Mouse (Mus musculus) C2C12 (cell line): ENCODE data around the gene Kcnj12. TPM values are rescaled to one million over a fixed set of nuclear protein-coding genes. Genes with fewer than 3 reads are reported as not detected.

Experiments used
- H3K27me3 ChIP-seq: one replicate; pipeline ENCODE4 v1.6.1; 2011; ENCODE audit not compliant: control insufficient read depth, insufficient read depth, insufficient read length
- H3K36me3 ChIP-seq: one replicate; pipeline ENCODE4 v1.6.1; 2011; ENCODE audit not compliant: control insufficient read depth, insufficient read depth
- H3K4me3 ChIP-seq: one replicate; pipeline ENCODE4 v1.5.1; 2011; ENCODE audit warnings: mild to moderate bottlenecking, control low read depth; ENCODE audit not compliant: poor library complexity, insufficient read depth, severe bottlenecking
- H3K79me2 ChIP-seq: one replicate; pipeline ENCODE4 v1.6.1; 2011; ENCODE audit not compliant: control insufficient read depth, insufficient read depth
- H3K79me3 ChIP-seq: one replicate; pipeline ENCODE4 v1.6.1; 2011; ENCODE audit warnings: low read depth, control low read depth
- H3ac ChIP-seq: one replicate; pipeline ENCODE3; 2011; ENCODE audit warnings: low read depth; ENCODE audit not compliant: control insufficient read depth, insufficient read length
- CEBPB ChIP-seq: IDR thresholded peaks from one replicate; pipeline ENCODE4 v1.6.1; 2011; ENCODE audit warnings: low read depth, mild to moderate bottlenecking, control low read depth, moderate library complexity
- CTCF ChIP-seq: IDR thresholded peaks from one replicate; pipeline ENCODE4 v1.5.1; 2011; ENCODE audit not compliant: control insufficient read depth, insufficient read depth, insufficient read length
- FOSL1 ChIP-seq: IDR thresholded peaks from one replicate; pipeline ENCODE4 v1.8.0; 2011; ENCODE audit warnings: mild to moderate bottlenecking, low read length; ENCODE audit not compliant: poor library complexity, insufficient read depth, severe bottlenecking
- MAX ChIP-seq: IDR thresholded peaks from one replicate; pipeline ENCODE4 v1.6.1; 2011; ENCODE audit warnings: mild to moderate bottlenecking, control low read depth
- MYOD1 ChIP-seq: IDR thresholded peaks from one replicate; pipeline ENCODE4 v1.6.1; 2011; ENCODE audit warnings: low read depth; ENCODE audit not compliant: control insufficient read depth, insufficient read length
- MYOG ChIP-seq: IDR thresholded peaks from one replicate; pipeline ENCODE4 v1.6.1; 2011; ENCODE audit not compliant: control insufficient read depth, insufficient read length; ENCODE audit errors: extremely low read depth
- USF1 ChIP-seq: IDR thresholded peaks from one replicate; pipeline ENCODE4 v1.6.1; 2011; ENCODE audit warnings: low read depth, mild to moderate bottlenecking, control low read depth, moderate library complexity
- polyA plus RNA-seq: library from polyadenylated mRNA; unstranded; fragments of >200 nt; fragmentation: generic; extraction: Trizol; gene quantifications from one replicate; pipeline ENCODE4 v1.2.1, GENCODE M21; 2012; ENCODE audit warnings: missing spikeins

Kcnj12 gene
- polyA plus RNA-seq, 1 experiment = 0.62 TPM

GRCm38 (mm10) chr11:61091192-61091591 is 68.8 kb downstream of the Kcnj12 start:
- Histone ChIP-seq H3ac (no peak overlapping the region), H3K27me3 (no peaks in the 10 kb centered on the region), H3K4me3 (no peak overlapping the region), H3K36me3 (no peaks in the 10 kb centered on the region), H3K79me3 (no peaks in the 10 kb centered on the region), H3K79me2 (no peaks in the 10 kb centered on the region)
- TF ChIP-seq MYOD1 = no peak
- TF ChIP-seq USF1 = no peak
- peak; percentile 37 for TF ChIP-seq MAX

GRCm38 (mm10) chr11:61091642-61092262 is 69.4 kb downstream of the Kcnj12 start:
- Histone ChIP-seq H3K36me3 (no peaks in the 10 kb centered on the region), H3K4me3 (no peak overlapping the region), H3K79me2 (no peaks in the 10 kb centered on the region), H3K27me3 (no peaks in the 10 kb centered on the region), H3K79me3 (no peaks in the 10 kb centered on the region), H3ac (no peak overlapping the region)
- TF ChIP-seq USF1 (no peak), CTCF (no peak), CEBPB (no peak), MYOD1 (no peak), MAX (no peak), MYOG (no peak)

GRCm38 (mm10) chr11:61098046-61098445 is 75.7 kb downstream of the Kcnj12 start:
- Histone ChIP-seq H3K27me3 (no peaks in the 10 kb centered on the region), H3K79me2 (no peaks in the 10 kb centered on the region), H3K36me3 (no peaks in the 10 kb centered on the region), H3K79me3 (no peaks in the 10 kb centered on the region), H3ac (no peak overlapping the region), H3K4me3 (no peak overlapping the region)
- TF ChIP-seq CEBPB (no peak), MYOD1 (no peak), FOSL1 (no peak)

- no peaks in the 10 kb centered on the region for H3K79me2 ChIP-seq
- H3K27me3 ChIP-seq = no peaks in the 10 kb centered on the region
- no peaks in the 10 kb centered on the region for H3K79me3 ChIP-seq
- no peak for TF ChIP-seq MYOD1
- no peak for TF ChIP-seq CTCF
- no peak for TF ChIP-seq MYOG
- no peak for TF ChIP-seq MAX
- no peak for TF ChIP-seq CEBPB
- TF ChIP-seq FOSL1 = no peak
- no peak for TF ChIP-seq USF1
- no peak overlapping the region for H3K4me3 ChIP-seq
- no peak overlapping the region for H3ac ChIP-seq
- H3K36me3 ChIP-seq = no peaks in the 10 kb centered on the region
Measured at GRCm38 (mm10) chr11:61102397-61103339, 80.3 kb downstream of the Kcnj12 start.

- no peak overlapping the region for H3ac ChIP-seq
- no peaks in the 10 kb centered on the region for H3K79me3 ChIP-seq
- no peak overlapping the region for H3K4me3 ChIP-seq
- no peak for TF ChIP-seq CEBPB
- no peak for TF ChIP-seq FOSL1
- TF ChIP-seq MYOD1 = no peak
- TF ChIP-seq USF1 = no peak
- TF ChIP-seq CTCF = peak; percentile 82
- TF ChIP-seq MAX = no peak
- TF ChIP-seq MYOG = no peak
- peaks cover 6% of the 10 kb centered on the region for H3K27me3 ChIP-seq
- no peaks in the 10 kb centered on the region for H3K36me3 ChIP-seq
- H3K79me2 ChIP-seq = no peaks in the 10 kb centered on the region
Measured at GRCm38 (mm10) chr11:61104241-61104901, 82.0 kb downstream of the Kcnj12 start.
